Mouse (Mus musculus) gonadal fat pad, adult 2 months (tissue): ENCODE data around the gene Rere. TPM values are rescaled to one million over a fixed set of nuclear protein-coding genes. Genes with fewer than 3 reads are reported as not detected.
"Not testable (repeated sequence)": the region's sequence is repeated elsewhere in the genome, so short reads cannot be mapped to it uniquely, and the experiment has no call there.

ENCODE experiments used
- DNase-seq: peaks from one replicate; pipeline ENCODE4 v3.0.0-alpha.2; 2012; ENCODE audit warnings: low read depth
- polyA plus RNA-seq: library from polyadenylated mRNA; depleted of rRNA; stranded (reverse); fragments of >200 nt; gene quantifications from 2 replicates; pipeline ENCODE4 v1.2.3, GENCODE M21; 2012

Rere gene
- polyA plus RNA-seq, 1 experiment: 16.9 TPM

GRCm38 (mm10) chr4:150283993-150284392 is 2.5 kb downstream of the Rere start:
- DNase-seq: no peak

GRCm38 (mm10) chr4:150286980-150287379 is 5.5 kb downstream of the Rere start:
- DNase-seq: no peak

GRCm38 (mm10) chr4:150287463-150287862 is 6.0 kb downstream of the Rere start:
- DNase-seq: not testable (repeated sequence)

GRCm38 (mm10) chr4:150291900-150292299 is 10.5 kb downstream of the Rere start:
- no peak for DNase-seq

- no peak for DNase-seq
Observed at GRCm38 (mm10) chr4:150294870-150295269, 13.4 kb downstream of the Rere start.

GRCm38 (mm10) chr4:150295966-150296365 is 14.5 kb downstream of the Rere start:
- DNase-seq: no peak

- DNase-seq: no peak
Observed at GRCm38 (mm10) chr4:150302726-150303125, 21.3 kb downstream of the Rere start.

GRCm38 (mm10) chr4:150306701-150307100 is 25.3 kb downstream of the Rere start:
- no peak for DNase-seq

- no peak for DNase-seq
Observed at GRCm38 (mm10) chr4:150307226-150307625, 25.8 kb downstream of the Rere start.

GRCm38 (mm10) chr4:150311431-150311830 is 30.0 kb downstream of the Rere start:
- DNase-seq: no peak

GRCm38 (mm10) chr4:150312646-150313045 is 31.2 kb downstream of the Rere start:
- DNase-seq: no peak

GRCm38 (mm10) chr4:150315301-150315700 is 33.9 kb downstream of the Rere start:
- no peak for DNase-seq

GRCm38 (mm10) chr4:150316546-150316945 is 35.1 kb downstream of the Rere start:
- no peak for DNase-seq

GRCm38 (mm10) chr4:150325046-150325801 is 43.8 kb downstream of the Rere start:
- no peak for DNase-seq

GRCm38 (mm10) chr4:150326005-150326404 is 44.6 kb downstream of the Rere start:
- DNase-seq: no peak

- DNase-seq: no peak
Observed at GRCm38 (mm10) chr4:150327476-150327875, 46.0 kb downstream of the Rere start.

GRCm38 (mm10) chr4:150333927-150334682 is 52.7 kb downstream of the Rere start:
- DNase-seq: no peak

GRCm38 (mm10) chr4:150337260-150337659 is 55.8 kb downstream of the Rere start:
- no peak for DNase-seq

GRCm38 (mm10) chr4:150338906-150339650 is 57.6 kb downstream of the Rere start:
- no peak for DNase-seq

- DNase-seq: no peak
Observed at GRCm38 (mm10) chr4:150340796-150341525, 59.5 kb downstream of the Rere start.

- DNase-seq: no peak
Observed at GRCm38 (mm10) chr4:150344526-150344925, 63.1 kb downstream of the Rere start.
